Mouse (Mus musculus) lung, adult 2 months (tissue): ENCODE results near the gene Galntl6.

Experiments
- CTCF ChIP-seq: fragments of 200-500 bp; IDR thresholded peaks from 2 replicates; pipeline ENCODE4 v1.5.1; 2011; ENCODE audit warnings: mild to moderate bottlenecking, low read length, control low read depth; ENCODE audit not compliant: insufficient read depth
- POLR2A ChIP-seq: fragments of 200-500 bp; IDR thresholded peaks from 2 replicates; pipeline ENCODE4 v1.6.1; 2011; ENCODE audit warnings: low read depth, mild to moderate bottlenecking, control low read depth, low read length, borderline replicate concordance; ENCODE audit errors: extremely low read depth

- no peak for TF ChIP-seq CTCF
- TF ChIP-seq POLR2A = no peak
These were observed 886.9 kb downstream of the Galntl6 start for GRCm38 (mm10) chr8:58025558-58025957.
